Mouse (Mus musculus): Measurements from ENCODE around the gene Gm11596.

- TF ChIP-seq POLR2A (IDR thresholded peaks at IDR 0.05; ENCODE audit: low read depth, low read length) = no peak
- no peak for TF ChIP-seq CTCF (IDR thresholded peaks at IDR 0.05; ENCODE audit: borderline replicate concordance, insufficient read depth, low read length)
Measured at GRCm38 (mm10) chr11:99758877-99759276, 34.4 kb downstream of the Gm11596 start.

Data from embryonic fibroblast, embryonic 13.5 days (primary cell).